Mouse (Mus musculus): Measurements from ENCODE around the gene Rwdd2b.

The Rwdd2b gene

DNA sequence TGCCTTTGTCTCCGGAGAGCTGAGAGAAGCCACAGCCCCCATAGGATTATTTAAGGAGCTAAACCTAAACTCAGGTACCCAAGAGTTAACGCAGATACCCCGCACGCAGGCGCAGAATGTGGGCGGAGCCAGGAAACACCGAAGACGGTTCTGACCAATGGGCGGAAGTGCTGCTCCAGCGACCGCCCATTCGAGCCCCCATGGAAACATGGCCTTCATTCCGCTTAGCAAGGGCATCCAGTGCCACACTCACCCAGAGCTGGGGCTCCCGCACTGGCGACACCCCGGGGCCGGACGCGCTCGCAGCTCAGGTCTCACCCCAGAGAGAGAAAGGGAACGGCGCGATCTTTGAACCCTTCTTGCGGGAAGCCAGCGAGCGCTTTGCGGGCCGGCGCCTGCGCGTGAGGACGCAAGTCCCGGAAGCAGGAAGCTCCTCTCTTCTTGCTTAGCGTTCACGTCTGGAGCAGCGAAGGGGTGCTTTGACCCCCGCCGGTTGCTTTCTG lies at the start of gene Rwdd2b:
Rwdd2b (minus strand) TSS at position 390 of the 503 bp plus-strand sequence.
- peak; percentile 98 for DNase-seq (ENCODE audit: low read depth, low spot score)

DNA sequence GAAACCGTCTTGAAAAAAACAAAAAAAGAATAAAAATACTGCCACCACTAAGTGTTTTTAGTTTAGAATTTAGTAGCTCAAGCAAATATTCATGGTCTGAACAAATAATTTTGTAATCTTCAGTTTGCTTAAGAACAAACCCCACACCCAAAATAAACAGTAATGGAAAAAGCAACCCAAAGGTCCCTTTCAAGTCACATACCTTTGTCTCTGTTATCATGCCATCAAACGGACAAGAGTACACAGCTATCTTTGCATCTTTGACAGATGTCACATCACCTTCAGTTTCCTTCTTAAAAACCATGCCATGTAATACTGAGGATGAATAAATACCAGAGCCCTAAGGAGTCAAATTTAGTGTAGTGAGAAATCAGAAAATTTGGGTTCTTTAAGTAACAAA lies 48.2 kb upstream of the Rwdd2b start:
- DNase-seq (ENCODE audit: low read depth, low spot score), result no peak

DNA sequence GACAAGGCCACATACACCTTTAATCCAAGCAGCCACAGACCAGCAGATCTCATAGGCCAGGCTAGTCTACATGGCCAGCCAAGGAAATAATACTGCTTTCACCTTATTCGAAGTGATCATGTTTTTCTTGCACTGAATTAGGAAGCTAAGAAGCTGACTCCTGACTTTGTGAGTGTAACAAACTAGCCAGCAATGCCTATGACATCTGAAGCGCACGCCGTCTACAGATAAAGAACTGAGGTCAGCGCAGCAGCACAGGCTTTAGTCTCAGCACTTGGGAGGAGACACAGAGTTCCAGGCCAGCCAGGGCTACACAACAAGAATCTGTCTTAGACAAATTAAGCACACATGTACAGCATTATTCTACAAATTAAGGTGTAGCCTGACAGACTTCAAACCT lies 46.4 kb upstream of the Rwdd2b start:
- DNase-seq (ENCODE audit: low read depth, low spot score), result no peak

DNA sequence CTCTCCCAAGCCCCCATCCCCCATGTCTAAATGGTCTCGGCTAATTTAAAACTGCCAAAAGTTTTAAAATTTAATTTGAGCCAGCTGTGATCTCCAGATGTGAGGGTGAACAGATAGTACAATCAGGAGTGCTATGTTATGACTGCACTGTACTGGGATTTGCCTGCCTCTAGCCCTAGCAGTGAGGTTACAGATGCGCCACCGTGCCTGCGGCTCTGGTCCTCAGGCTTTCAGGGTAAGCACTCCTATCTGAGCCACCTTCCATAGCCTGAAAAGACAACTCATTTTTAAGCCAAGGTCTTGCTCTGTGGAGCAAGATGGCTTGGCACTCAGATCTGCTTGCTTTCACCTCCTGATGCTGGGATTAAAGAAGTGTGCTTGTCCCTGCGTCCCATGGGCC lies 44.0 kb upstream of the Rwdd2b start:
- DNase-seq (ENCODE audit: low read depth, low spot score), result no peak

DNA sequence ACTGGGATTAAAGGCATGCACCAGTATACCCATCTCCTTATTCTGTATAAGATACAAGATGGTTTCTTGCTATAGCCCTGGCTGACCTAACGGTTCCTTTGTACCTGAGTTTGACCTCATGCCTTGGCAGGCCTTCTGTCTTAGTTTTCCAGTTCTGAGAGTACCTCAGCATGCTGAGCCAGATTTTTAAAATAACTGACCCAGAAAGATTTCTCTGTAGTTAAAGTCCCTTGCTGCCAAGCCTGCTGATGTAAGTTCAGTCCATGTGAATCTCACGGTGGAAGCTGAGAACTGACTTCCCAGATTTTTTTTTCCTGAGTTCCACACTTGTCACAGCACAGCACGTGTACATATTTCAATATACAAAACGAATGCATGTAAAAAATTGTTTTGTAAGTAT lies 30.2 kb upstream of the Rwdd2b start:
- DNase-seq (ENCODE audit: low read depth, low spot score), result no peak

DNA sequence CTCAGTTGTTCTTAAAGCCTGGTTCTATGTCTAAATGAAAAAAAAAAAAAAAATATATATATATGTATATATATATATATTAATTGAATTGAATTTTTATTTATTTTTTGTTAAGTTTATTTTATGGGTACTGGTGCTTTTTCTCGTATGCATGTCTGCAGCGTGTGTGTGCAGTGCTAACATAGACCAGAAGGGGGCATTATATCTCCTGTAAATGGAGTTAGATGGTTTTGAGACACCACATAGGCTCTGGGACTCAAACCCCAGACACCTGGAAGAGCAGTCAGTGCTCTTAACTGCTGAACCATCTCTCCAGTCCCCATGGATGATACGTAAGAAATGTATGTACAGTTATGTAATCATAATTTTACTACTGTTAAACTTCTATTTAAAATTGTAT lies 18.4 kb upstream of the Rwdd2b start:
- DNase-seq (ENCODE audit: low read depth, low spot score), result peak; percentile 41

DNA sequence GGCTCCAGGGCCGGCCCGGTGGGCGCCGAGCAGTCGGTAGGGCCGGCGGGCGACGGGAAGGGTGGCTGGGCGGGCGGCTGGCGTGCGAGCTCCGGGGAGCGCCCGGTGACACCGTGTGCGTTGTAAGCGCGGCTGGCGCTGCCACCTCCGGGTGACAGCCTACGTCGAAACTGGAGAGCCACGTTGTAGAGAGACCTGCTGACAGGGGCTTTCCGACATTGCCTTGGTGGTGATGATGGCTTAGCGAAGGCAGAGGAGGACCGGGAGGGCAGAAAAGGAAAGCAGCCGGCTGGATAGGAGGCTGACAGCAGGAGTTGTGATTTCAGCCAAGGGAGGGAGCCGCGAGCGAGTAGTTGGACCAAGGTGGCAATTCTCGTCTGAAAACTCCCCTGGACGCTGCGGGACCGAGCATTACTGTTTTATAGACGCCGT lies 14.8 kb upstream of the Rwdd2b start:
- DNase-seq (ENCODE audit: low read depth, low spot score), result no peak

DNA sequence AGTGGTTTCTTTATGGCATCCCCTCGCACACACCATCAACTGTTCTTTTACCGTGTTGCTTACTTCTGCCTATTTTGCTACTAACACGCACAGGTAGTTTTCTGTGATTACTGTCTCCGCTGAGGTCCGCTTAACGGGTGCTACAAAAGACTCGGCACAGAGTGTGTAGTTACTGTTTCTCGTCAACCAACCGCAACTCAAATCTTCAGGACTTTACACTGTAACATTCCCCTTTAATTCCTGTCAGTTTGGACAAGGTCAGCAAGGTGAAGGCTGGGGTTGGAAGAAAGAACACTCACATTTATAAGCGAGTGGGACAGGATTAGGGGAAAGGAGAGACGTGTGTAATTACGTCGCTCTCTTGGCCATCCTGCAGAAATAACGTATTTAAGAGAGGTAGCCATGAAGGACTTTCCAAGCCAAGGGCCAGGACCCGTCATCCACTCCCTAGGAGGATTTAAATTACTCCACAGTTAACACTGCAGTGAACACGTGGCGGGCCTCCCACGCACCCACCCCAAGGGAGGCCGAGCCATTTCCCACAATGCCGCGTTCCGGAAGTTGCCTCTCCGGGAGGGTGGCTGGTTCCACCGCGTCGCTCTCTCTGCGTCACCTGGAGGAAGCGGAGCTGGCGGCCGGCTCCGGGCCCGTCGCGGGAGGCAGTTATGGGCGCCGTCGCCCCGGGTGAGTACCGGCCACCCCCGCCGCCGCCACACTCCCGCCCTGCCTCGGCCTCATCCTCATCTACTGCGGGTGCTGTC lies 14.2 kb upstream of the Rwdd2b start, which contains the start of gene Usp16:
Usp16 (plus strand) TSS at position 285 of the 761 bp plus-strand sequence.
- DNase-seq (ENCODE audit: low read depth, low spot score), result peak; percentile 92

DNA sequence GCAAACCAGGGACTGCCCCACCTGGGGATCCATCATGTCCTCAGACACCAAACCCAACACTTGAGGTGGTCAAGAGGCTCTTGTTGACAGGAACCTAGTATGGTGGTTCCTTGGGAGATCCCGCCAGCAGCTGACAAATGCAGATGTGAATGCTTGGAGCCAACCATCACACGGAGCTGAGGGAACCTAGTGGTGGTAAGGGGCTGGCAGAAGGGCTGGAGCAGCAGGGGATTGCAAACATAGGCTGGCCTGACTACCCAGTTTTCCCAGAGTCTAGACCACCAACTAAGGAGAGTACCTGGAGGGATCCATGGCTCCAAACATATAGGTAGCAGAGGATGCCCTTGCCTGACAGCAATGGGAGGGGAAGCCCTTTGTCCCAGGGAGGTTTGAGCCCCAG lies 12.9 kb upstream of the Rwdd2b start:
- no peak for DNase-seq (ENCODE audit: low read depth, low spot score)

DNA sequence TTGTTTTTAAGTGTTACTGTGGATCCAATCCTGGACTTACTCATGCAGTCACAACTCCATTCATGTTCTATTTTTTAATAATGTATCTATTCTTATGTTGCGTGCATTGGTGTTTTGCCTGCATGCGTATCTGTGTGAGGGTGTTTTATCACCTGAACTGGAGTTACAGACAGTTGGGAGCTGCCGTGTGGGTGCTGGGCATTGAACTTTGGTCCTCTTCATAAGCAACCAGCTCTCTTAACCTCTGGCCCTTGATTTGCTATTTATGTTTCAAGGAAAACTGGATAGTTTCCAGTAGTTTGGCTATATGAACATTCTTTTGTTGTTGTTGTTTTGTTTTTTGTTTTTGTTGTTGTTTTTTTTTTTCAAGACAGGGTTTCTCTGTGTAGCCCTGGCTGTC lies 5.2 kb upstream of the Rwdd2b start:
- DNase-seq (ENCODE audit: low read depth, low spot score), result no peak

DNA sequence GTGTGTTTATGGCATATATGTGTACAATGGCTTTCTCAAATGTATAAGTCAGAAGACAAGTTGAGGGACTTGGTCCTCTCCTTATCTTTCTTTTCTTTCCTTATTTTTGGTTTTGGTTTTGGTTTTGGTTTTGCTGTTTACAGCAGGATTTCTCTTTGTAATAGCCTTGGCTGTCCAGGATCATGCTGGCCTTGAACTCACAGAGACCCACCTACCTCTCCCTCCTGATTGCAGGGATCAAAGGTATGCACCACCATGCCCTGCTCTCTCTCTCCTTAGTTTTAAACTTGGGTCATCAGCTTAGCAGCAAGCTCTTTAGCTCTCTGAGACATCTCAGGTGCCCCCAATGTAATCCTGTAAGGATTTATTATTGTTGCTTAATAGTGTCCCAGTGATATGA lies 4.7 kb upstream of the Rwdd2b start:
- DNase-seq (ENCODE audit: low read depth, low spot score), result no peak

DNA sequence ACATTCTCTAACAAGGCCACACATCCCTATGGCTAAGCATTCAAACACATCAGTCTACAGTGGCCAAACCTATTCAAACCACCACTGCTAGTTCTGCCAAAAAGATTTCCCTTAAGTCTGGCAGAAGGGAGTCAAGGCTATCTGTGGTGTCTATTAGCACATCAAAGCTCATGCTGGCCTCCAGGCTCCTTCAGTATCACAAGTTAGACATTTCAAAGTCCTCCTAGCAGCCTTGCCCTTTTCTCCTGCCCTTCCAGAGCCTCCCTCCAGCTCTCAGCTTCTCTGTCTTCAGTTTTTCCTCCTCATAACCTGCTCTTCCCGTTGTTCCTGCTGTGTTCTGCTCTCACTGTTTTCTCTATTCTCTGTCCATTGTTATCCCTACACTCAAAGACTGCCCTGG lies 3.7 kb upstream of the Rwdd2b start:
- no peak for DNase-seq (ENCODE audit: low read depth, low spot score)

DNA sequence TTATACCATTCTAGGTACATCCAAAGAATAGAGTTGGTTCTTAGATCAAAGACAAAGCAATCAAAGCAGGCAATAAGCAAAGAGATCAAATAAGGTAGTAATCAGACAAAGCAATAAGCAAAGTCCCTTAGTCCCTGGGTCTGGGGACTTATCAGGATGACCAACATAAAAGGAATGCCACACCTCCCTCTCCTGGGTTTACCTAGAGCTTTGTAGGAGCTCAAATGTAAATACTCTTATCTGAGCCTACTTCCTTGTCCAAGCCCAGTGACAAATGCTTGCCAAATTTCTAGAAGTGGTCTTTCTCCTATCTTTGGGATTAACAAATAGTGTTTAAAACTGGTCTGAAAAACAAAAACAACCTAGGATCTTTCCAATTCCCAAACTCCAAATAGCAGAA lies 2.9 kb upstream of the Rwdd2b start:
- DNase-seq (ENCODE audit: low read depth, low spot score), result no peak

DNA sequence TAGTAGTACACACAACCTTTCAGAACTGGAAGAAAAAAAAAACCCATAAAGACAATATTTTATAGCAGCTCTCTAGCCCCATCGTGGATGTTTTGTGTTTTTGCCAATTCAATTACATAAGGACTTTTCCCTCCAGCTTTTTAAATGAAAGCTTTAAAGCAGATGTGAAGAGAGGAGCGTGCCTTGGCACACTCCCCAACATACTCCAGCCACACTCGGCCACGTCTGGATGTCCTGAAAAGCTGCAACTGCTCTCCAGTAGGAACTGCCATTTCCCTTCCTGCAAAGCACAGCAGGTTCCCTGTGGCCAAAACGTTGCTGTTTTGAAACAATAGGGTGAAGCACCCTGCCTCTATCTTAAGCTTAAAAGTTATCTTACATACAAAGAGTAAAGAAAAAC lies 1.9 kb upstream of the Rwdd2b start:
- DNase-seq (ENCODE audit: low read depth, low spot score), result no peak

DNA sequence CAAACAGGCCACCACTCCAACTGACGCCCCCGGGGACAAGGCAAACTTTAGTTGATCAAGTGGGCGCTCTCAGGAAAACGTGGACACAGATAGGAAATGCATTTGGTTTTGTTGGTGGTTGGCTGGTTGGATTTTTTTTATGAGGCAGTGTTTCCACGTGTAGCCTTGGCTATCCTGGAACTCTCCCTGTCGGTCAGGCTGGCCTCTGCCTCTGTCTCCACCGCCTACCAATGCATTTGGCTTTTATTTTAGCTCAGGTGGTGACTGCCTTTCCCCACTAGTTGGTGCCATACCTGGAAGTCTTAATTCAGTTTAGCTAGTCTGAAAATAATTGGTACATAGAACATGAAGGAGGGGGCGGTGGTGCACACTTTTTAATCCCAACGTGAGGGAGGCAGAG lies 716 bp upstream of the Rwdd2b start:
- peak; percentile 68 for DNase-seq (ENCODE audit: low read depth, low spot score)

DNA sequence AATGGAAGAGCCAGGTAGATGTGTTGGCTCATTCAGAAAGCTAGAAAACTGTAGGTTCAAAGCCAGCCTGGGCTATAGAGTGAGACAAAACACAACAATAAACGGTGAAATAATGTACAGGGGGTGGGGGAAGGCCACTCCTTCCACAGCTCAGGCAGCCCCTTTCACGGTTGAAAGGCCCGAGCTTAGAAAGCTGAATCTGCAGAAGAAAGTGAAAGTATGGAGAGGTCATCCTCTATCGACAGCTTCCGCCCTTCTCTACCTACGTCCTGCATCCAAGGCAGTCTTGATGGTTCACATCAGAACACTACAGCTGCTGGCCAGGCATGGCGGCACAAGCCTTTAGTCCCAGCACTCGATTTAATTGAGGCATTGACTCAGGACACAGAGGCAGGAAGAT lies 1.7 kb downstream of the Rwdd2b start:
- peak; percentile 16 for DNase-seq (ENCODE audit: low read depth, low spot score)

DNA sequence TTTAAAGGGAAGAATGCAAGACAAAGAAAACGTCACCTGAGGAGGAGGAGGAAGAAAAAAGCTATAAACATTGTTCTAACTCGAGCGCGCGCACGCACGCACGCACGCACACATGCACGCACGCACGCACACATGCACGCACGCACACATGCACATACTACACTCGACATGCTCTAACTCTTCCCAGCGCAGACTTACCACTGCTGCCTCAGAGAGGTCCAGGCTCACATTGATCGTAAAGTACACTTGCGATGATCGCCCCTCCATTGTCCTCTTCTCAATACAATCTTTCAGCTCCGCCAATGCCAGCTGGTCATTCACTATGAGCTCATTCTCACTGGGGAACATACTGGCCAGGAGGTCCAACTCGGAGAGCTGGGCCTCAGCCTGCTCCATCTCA lies 3.3 kb downstream of the Rwdd2b start:
- DNase-seq (ENCODE audit: low read depth, low spot score), result no peak

DNA sequence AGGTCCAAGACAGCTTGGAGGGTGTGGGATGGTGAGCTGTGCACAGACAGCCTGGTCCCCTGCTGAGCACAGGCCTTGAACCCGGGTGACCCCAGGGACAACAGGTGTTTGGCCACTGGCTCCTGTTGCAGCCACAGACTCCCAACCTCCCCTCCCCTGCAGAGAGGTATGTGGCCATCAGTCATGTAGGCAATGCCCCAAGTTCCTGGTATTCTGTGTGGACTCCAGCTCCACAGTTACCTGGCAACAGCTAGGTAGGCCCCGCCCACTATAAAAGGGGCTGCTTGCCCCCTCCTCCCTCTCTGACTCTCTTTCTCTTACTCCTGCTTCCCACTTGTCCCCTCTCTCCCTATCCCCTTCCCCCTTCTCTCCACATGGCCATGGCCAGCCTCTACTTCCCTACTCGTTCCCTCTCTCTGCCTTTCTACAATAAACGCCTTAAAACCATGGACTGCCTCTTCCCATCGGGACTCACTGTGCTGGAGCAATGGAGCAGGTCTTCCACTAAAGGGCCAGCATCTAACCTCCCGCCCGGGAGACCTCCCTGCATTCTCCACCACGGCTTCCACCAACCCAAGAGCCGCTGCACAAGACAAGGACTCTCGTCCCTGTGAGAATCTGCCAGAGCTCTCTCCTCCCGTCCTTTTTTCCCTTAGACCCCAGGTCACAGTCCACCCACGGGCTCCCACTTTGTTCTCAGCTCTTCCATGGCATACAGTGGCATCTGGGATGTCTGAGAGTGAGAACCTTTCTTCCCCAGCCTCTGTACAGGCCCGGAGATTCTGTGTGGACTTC lies 4.8 kb downstream of the Rwdd2b start:
- no peak for DNase-seq (ENCODE audit: low read depth, low spot score)

DNA sequence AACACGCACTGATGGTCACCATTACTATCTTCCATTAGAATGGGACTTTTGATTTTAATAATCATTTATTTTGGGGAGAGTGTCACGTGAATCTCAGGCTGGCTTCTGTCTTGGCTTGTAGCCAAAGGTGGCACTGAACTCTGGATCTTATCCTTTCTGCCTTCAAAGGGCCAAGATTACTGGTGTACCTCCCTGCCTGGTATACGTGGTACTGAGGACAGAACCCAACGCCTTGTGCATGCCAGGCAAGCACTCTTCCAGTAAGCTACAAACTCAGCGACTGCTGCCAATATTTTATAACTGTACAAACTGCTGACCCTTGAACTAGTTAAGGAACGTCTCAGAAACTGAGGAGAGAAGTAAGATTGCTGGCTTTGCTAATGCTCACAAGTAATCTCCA lies 5.4 kb downstream of the Rwdd2b start:
- DNase-seq (ENCODE audit: low read depth, low spot score), result no peak

DNA sequence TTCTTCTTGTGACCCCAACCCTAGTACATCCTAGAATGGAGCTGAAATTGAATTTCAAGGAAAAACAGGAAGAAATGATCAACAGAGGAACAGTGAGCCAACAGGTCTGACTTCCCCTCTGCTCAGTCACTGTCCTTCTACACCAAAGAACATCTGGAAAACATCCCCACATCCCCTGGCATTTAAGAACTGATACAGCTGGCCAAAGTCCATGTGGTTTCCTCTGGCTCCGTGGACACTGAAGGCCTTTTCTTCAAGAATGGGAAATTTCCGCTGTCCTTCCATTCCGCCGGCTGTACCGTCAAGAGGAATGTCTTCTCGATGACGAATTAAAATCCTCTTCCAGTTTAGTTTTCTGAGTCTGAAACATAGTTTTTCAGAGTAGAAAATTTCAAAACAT lies 6.1 kb downstream of the Rwdd2b start:
- no peak for DNase-seq (ENCODE audit: low read depth, low spot score)

DNA sequence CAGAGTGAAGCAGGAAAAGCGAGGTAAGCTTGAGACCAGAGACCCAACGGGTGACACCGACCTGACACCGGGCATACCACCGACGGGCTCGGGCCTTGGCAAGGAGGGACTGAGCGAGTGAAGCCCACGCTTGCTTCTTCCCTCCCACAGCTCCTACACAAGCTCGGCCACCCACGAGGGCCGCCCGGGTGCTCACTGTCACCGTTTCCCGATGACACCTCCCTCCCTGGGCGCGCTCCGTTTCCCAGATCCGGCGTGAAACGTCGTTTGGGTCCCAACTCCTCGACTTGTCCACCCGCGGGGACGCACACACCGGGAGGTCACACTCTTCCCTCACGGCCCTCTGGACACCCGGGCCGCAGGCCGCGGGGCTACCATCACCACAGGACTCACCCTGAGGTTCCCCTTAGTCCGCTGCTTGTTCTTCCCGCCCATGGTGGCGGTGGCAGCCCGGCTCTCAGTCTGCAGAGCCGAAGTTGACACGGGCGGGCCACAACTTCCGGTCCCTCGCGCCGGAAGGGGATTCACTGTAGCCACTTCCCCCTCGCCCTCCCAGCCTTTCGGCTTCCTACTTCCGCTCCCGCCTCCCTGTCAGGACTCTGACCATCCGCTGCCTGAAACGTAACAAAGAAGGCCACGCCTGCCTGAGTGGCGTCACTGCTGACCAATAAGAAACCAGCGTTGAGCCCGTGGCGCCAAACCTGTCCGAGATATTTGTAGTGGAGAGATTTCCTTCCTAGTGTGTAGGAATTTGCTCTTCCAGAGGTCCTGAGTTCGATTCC lies 8.1 kb downstream of the Rwdd2b start, which contains the start of gene Ltn1:
Ltn1 (minus strand) TSS at position 580 of the 782 bp plus-strand sequence.
- peak; percentile 99 for DNase-seq (ENCODE audit: low read depth, low spot score)

DNA sequence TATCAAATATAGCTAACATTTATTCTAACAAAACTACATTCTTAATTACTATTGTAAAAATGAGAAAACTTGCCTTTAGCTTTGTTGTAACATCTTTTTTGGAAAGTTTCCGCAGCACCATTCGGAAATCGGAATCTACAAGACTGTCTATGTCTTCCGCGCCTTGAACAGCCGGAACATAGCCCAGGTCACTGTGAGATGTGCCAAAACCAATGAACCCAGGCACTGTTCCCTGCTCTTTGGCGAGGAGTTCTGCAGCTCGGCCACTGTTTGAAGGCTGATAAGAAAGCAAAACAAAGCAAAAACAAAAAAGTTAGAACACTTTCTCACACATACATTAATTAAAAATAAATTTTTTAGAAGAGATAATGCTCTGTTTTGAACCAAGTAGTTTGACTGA lies 12.9 kb downstream of the Rwdd2b start:
- no peak for DNase-seq (ENCODE audit: low read depth, low spot score)

Data from A20 (cell line).